Mouse (Mus musculus): ENCODE results near the gene Galnt10. TPM values are rescaled to one million over a fixed set of nuclear protein-coding genes. Genes with fewer than 3 reads are reported as not detected.

Gene Galnt10
- polyA plus RNA-seq, 1 experiment, result 16.1 TPM

DNA sequence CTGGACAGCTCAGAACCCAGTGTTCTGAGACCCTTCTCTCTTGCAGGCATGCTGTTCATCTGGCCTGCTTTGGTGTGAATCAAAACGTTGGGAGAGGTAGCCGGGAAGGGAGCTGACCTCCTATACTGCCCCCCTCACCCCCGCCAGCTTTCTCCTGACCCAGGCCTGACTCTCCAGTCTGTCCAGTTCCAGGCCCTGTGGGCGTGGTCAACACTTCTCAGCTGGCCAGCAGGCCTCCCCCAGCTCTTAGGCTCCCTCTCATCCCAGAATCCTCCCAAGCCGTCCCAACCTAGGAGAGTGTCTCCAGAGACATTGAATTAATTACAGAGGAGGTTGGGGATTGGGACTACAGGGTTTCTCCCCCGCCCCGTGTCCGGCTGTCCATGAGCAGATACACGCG is 26.6 kb downstream of the Galnt10 start:
- H3K4me1 ChIP-seq (ENCODE audit: control insufficient read depth, insufficient read depth, low read length), result no peaks in the 10 kb centered on the region
- no peaks in the 10 kb centered on the region for H3K9me3 ChIP-seq (replicated peaks; ENCODE audit: control insufficient read depth, insufficient read depth, low read length, poor library complexity, severe bottlenecking)
- no peak for TF ChIP-seq POLR2A (IDR thresholded peaks at IDR 0.05; ENCODE audit: insufficient read depth, low read length)
- TF ChIP-seq EP300 (IDR thresholded peaks at IDR 0.05; ENCODE audit: insufficient read depth, low read depth, low read length), result no peak
- no peak for TF ChIP-seq CTCF (IDR thresholded peaks at IDR 0.05; ENCODE audit: low read depth, low read length)
- no peak overlapping the region for H3K4me3 ChIP-seq (ENCODE audit: low read depth, low read length)
- H3K27me3 ChIP-seq (ENCODE audit: control insufficient read depth, insufficient read depth, low read length, poor library complexity, severe bottlenecking), result no peaks in the 10 kb centered on the region
- H3K9ac ChIP-seq (ENCODE audit: low read depth, poor library complexity, severe bottlenecking), result no peak overlapping the region
- H3K36me3 ChIP-seq (ENCODE audit: control insufficient read depth, insufficient read depth, low read length, poor library complexity, severe bottlenecking), result no peaks in the 10 kb centered on the region
- no peak overlapping the region for H3K27ac ChIP-seq (ENCODE audit: insufficient read depth, low read length)

DNA sequence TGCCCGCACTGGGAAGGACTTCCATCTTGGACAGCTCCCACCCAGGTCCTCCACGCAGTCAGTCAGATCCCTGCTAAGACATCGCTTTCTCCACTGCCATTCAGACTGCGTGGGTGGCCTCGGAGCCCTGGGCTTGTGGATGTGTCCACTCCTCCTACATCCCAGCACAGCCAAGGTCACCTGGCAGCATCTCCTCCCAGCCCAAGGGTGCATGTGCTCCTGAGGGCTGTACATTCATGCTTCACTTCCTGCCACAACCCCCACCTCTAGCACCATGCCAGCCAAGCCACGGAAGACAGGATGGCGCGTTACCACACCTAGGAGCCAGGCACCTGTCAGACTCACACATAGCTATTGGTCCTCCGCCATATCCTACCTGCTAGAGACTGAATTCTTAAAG is 27.8 kb downstream of the Galnt10 start:
- Histone ChIP-seq H3K9ac (ENCODE audit: low read depth, poor library complexity, severe bottlenecking) (no peak overlapping the region), H3K27ac (ENCODE audit: insufficient read depth, low read length) (no peak overlapping the region), H3K4me1 (ENCODE audit: control insufficient read depth, insufficient read depth, low read length) (no peaks in the 10 kb centered on the region), H3K4me3 (ENCODE audit: low read depth, low read length) (no peak overlapping the region), H3K36me3 (ENCODE audit: control insufficient read depth, insufficient read depth, low read length, poor library complexity, severe bottlenecking) (no peaks in the 10 kb centered on the region), H3K27me3 (ENCODE audit: control insufficient read depth, insufficient read depth, low read length, poor library complexity, severe bottlenecking) (no peaks in the 10 kb centered on the region), H3K9me3 (replicated peaks; ENCODE audit: control insufficient read depth, insufficient read depth, low read length, poor library complexity, severe bottlenecking) (no peaks in the 10 kb centered on the region)
- TF ChIP-seq CTCF (IDR thresholded peaks at IDR 0.05; ENCODE audit: low read depth, low read length) (no peak), POLR2A (IDR thresholded peaks at IDR 0.05; ENCODE audit: insufficient read depth, low read length) (no peak), EP300 (IDR thresholded peaks at IDR 0.05; ENCODE audit: insufficient read depth, low read depth, low read length) (no peak)

DNA sequence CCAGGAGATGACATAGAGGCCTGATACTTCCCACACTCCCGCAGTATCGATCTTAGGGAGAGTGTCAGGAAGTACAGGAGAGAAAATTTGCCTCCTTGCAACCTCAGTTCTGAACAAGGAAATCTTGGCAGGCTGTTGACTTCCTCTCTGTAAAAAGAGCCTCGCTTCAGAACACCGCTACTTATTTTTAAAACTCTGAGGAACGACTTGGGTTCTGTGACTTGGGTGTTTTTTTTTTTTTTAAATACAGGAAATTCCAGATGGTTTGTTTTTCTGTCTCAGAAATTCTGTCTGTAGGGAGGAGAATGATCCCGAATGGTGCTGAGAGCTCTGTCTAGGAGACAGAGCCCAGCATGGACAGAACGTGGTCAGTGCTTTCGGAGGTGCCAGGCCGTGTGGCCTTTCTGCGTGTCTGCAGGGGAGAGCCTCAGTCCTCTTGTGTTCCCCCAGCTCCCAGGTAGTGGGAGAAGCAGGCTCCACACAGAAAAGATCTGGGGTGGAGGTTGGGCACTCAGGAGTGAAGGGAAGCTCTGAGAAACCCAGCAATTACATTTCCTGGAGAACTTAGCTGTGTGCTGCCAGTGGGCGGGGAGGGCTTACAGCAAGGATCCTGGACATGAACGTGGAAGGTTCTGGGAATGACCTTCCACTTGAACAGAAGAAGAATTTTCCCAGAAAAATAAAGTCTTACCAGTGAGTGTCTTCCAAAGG is 28.9 kb downstream of the Galnt10 start:
- no peak for TF ChIP-seq CTCF (IDR thresholded peaks at IDR 0.05; ENCODE audit: low read depth, low read length)
- no peak for TF ChIP-seq POLR2A (IDR thresholded peaks at IDR 0.05; ENCODE audit: insufficient read depth, low read length)
- no peak for TF ChIP-seq EP300 (IDR thresholded peaks at IDR 0.05; ENCODE audit: insufficient read depth, low read depth, low read length)
- H3K27me3 ChIP-seq (ENCODE audit: control insufficient read depth, insufficient read depth, low read length, poor library complexity, severe bottlenecking), result no peaks in the 10 kb centered on the region
- H3K9ac ChIP-seq (ENCODE audit: low read depth, poor library complexity, severe bottlenecking), result no peak overlapping the region
- no peak overlapping the region for H3K27ac ChIP-seq (ENCODE audit: insufficient read depth, low read length)
- no peak overlapping the region for H3K4me3 ChIP-seq (ENCODE audit: low read depth, low read length)
- no peaks in the 10 kb centered on the region for H3K4me1 ChIP-seq (ENCODE audit: control insufficient read depth, insufficient read depth, low read length)
- no peaks in the 10 kb centered on the region for H3K9me3 ChIP-seq (replicated peaks; ENCODE audit: control insufficient read depth, insufficient read depth, low read length, poor library complexity, severe bottlenecking)
- H3K36me3 ChIP-seq (ENCODE audit: control insufficient read depth, insufficient read depth, low read length, poor library complexity, severe bottlenecking), result no peaks in the 10 kb centered on the region

DNA sequence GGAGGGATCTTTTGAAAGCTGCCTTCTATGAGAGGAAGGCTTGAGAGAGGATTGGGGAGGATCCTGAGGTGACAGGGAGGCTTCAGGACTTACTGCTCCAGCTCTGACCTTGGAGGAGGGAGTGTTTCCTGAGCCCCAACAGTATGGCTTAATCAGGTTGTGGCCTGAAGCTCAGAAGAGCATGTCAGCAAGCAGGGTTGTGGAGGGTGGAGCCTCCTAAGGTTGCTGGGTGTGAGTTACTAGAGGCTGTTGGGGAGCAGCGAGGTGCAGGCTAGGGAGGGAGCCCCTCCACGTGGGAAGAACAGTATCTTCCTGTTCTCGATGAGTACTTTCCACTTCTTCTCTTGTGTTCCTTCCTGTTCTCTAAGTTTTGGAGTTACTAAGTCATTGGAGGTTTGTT is 32.0 kb downstream of the Galnt10 start:
- Histone ChIP-seq H3K9me3 (replicated peaks; ENCODE audit: control insufficient read depth, insufficient read depth, low read length, poor library complexity, severe bottlenecking) (no peaks in the 10 kb centered on the region), H3K36me3 (ENCODE audit: control insufficient read depth, insufficient read depth, low read length, poor library complexity, severe bottlenecking) (no peaks in the 10 kb centered on the region), H3K9ac (ENCODE audit: low read depth, poor library complexity, severe bottlenecking) (no peak overlapping the region), H3K27me3 (ENCODE audit: control insufficient read depth, insufficient read depth, low read length, poor library complexity, severe bottlenecking) (no peaks in the 10 kb centered on the region), H3K4me1 (ENCODE audit: control insufficient read depth, insufficient read depth, low read length) (no peaks in the 10 kb centered on the region), H3K27ac (ENCODE audit: insufficient read depth, low read length) (no peak overlapping the region), H3K4me3 (ENCODE audit: low read depth, low read length) (no peak overlapping the region)
- TF ChIP-seq EP300 (IDR thresholded peaks at IDR 0.05; ENCODE audit: insufficient read depth, low read depth, low read length), result no peak
- no peak for TF ChIP-seq POLR2A (IDR thresholded peaks at IDR 0.05; ENCODE audit: insufficient read depth, low read length)
- no peak for TF ChIP-seq CTCF (IDR thresholded peaks at IDR 0.05; ENCODE audit: low read depth, low read length)

DNA sequence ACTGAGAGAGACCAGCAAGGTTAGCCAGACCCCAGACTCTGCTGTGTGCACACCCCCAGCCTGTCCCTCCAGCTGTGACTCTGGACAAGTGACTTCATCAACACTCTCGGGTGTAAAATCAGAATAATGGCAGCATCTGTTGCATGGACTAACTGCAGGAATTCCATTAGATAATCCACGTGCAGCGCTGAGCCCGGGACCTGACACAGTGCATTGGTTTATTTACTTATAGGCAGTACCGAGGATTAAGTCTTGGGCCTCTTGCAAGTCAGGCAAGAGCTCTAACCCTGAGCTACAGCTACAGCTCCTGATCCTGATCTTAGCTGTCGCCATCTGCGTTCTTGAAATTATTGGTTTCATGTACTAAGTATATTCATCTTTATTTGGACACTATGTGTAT is 37.3 kb downstream of the Galnt10 start:
- Histone ChIP-seq H3K27me3 (ENCODE audit: control insufficient read depth, insufficient read depth, low read length, poor library complexity, severe bottlenecking) (no peaks in the 10 kb centered on the region), H3K9me3 (replicated peaks; ENCODE audit: control insufficient read depth, insufficient read depth, low read length, poor library complexity, severe bottlenecking) (no peaks in the 10 kb centered on the region), H3K4me1 (ENCODE audit: control insufficient read depth, insufficient read depth, low read length) (no peaks in the 10 kb centered on the region), H3K4me3 (ENCODE audit: low read depth, low read length) (no peak overlapping the region), H3K27ac (ENCODE audit: insufficient read depth, low read length) (no peak overlapping the region), H3K9ac (ENCODE audit: low read depth, poor library complexity, severe bottlenecking) (no peak overlapping the region), H3K36me3 (ENCODE audit: control insufficient read depth, insufficient read depth, low read length, poor library complexity, severe bottlenecking) (no peaks in the 10 kb centered on the region)
- no peak for TF ChIP-seq EP300 (IDR thresholded peaks at IDR 0.05; ENCODE audit: insufficient read depth, low read depth, low read length)
- TF ChIP-seq POLR2A (IDR thresholded peaks at IDR 0.05; ENCODE audit: insufficient read depth, low read length), result no peak
- TF ChIP-seq CTCF (IDR thresholded peaks at IDR 0.05; ENCODE audit: low read depth, low read length), result no peak

GRCm38 (mm10) chr11:57683125-57683524 is 37.9 kb downstream of the Galnt10 start:
- TF ChIP-seq CTCF (IDR thresholded peaks at IDR 0.05; ENCODE audit: low read depth, low read length), result no peak
- TF ChIP-seq POLR2A (IDR thresholded peaks at IDR 0.05; ENCODE audit: insufficient read depth, low read length), result no peak
- TF ChIP-seq EP300 (IDR thresholded peaks at IDR 0.05; ENCODE audit: insufficient read depth, low read depth, low read length), result no peak
- H3K4me1 ChIP-seq (ENCODE audit: control insufficient read depth, insufficient read depth, low read length), result no peaks in the 10 kb centered on the region
- no peak overlapping the region for H3K27ac ChIP-seq (ENCODE audit: insufficient read depth, low read length)
- H3K36me3 ChIP-seq (ENCODE audit: control insufficient read depth, insufficient read depth, low read length, poor library complexity, severe bottlenecking), result no peaks in the 10 kb centered on the region
- no peaks in the 10 kb centered on the region for H3K27me3 ChIP-seq (ENCODE audit: control insufficient read depth, insufficient read depth, low read length, poor library complexity, severe bottlenecking)
- H3K4me3 ChIP-seq (ENCODE audit: low read depth, low read length), result no peak overlapping the region
- H3K9ac ChIP-seq (ENCODE audit: low read depth, poor library complexity, severe bottlenecking), result no peak overlapping the region
- H3K9me3 ChIP-seq (replicated peaks; ENCODE audit: control insufficient read depth, insufficient read depth, low read length, poor library complexity, severe bottlenecking), result no peaks in the 10 kb centered on the region

All from ES-Bruce4 (cell line).